Mouse (Mus musculus) adrenal gland, postnatal 25 days (tissue): ENCODE results near the gene Slc16a10. TPM values are rescaled to one million over a fixed set of nuclear protein-coding genes. Genes with fewer than 3 reads are reported as not detected.
A peak's percentile ranks its signal among the peaks of the same experiment; 100 is the strongest.
"Not testable (repeated sequence)": the region's sequence is repeated elsewhere in the genome, so short reads cannot be mapped to it uniquely, and the experiment has no call there.

Experiments
- DNase-seq: peaks from one replicate; pipeline ENCODE4 v3.0.0; 2021; ENCODE audit warnings: mixed read lengths
- total RNA-seq: library from RNA; stranded (reverse); gene quantifications from 2 replicates; pipeline ENCODE4 v1.2.3, GENCODE M21; 2021

Gene Slc16a10
- total RNA-seq, 1 experiment from 2014 or later = 23.2 TPM

DNA sequence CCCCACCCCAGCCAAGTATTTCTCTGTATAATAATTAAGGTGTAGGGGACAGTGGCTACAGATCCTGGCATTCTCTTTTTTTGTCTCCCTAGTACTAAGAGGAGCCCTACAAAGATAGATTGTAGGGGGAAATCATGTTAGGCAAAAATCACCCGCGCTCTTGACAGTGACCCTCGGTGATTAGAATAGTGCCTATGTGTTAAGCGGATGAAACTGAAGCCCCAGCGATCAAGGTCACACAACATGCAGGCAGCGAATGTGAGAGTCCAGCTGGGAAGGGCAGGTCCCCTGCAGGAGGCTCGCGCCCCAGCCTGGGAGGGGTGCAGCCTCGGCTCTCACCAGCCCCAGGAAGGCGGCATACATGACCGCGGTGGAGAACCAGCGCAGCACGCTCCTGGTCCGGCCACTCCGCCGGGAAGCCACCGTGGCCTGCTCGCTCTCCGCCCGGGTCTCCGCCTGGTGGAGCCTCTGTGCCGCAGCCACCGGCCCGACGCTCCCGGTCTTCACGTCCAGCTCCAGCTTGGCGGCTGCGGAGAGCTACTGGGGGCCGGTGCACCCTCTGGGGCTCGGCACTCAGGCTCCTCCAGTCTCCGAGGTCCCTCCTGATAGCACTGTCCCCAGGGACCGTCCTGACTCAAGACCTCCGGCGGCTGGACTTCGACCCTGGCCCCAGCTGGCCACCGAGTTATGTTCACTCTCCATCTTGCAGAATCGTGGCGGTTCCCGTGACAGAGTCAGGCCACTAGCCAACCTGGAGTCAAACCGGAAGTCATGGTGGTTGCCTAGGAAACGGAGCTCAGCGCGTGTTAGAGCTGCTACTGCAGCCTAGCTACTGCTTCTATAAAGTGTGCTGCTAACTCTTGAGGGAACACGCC, 117.3 kb downstream of the Slc16a10 start, which contains the start of gene Mfsd4b1:
TSS of gene Mfsd4b1 (minus strand) at position 715 of the 875 bp plus-strand sequence.
- peak; percentile 79 for DNase-seq

DNA sequence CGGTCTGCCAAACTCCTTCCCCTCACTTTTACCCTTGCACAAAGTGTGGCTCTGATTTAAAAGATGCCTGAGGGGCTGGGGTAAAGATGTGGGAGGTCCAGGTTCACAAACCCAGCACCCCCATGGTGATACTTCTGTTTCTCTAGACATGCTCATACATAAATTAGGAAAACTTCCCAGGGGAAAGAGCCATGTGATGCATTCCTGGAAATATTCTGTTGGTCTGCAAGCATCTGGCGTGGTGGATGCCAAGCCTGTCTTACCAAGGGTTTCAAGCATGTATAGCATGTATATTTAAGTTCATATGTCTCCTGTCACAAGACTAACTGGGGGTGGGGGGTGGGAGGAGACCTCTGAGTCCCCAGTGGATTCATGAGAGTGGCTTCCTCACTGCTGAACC, 121.7 kb downstream of the Slc16a10 start:
- no peak for DNase-seq

DNA sequence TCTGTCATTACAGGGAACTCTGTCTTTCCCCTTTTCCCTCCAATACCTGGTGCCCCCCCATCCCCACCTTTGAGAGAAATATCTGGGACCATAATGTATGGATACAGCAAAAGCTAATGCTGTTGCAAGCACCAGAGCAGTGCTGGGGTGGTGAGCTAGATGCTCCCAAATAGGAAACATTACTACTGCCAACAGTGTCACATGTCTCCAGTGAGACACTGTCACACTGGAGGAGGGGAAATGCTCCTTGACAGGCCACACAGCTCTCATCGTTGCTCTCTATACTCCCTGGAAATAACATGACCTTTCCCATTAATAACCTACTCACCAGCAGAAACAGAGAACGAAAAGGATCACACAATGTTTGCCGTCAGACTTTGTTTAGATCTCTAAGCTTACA, 122.6 kb downstream of the Slc16a10 start:
- no peak for DNase-seq

DNA sequence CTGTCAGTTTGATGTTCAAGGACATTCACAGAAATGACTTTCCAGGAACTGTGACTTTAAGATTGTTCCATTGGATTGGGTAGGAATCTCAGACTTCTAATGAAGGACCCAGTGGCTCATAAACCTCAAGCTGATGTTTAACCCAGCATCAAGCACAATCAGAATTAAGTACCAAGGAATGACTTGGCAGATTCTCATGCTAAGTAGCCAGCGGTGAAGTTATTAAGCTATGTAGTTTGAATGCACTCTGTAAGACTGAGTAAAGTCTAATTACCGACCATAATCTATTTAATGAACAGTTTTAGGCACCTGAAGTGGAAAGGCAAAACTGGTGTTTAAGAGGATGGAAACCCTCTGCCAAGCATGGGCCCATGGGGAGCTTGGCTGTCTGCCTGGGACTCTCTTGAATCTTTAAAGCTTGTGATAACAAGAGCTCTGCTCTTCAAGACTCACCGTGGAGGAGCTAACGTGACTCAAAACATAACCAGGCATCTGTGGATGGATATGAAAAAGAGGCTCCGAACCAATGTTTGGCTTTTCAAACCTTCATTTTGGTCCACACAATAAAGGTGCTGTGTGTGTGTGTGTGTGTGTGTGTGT, 123.7 kb downstream of the Slc16a10 start:
- DNase-seq = no peak

DNA sequence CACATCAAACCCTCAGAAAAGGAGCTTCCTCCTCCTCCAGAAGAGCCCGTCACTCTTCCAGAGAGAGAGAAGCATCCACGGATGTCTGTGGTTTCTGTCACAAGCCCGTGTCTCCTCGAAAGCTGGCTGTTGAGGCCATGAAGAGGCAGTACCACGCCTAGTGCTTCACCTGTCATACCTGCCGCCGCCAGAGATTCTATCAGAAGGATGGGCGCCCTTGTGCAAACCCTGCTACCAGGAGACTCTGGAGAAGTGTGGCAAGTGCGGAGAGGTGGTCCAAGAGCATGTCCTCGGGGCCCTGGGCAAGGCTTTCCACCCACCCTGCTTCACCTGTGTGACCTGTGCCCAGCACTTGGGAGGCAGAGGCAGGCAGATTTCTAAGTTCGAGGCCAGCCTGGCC, 132.5 kb downstream of the Slc16a10 start:
- DNase-seq = no peak

DNA sequence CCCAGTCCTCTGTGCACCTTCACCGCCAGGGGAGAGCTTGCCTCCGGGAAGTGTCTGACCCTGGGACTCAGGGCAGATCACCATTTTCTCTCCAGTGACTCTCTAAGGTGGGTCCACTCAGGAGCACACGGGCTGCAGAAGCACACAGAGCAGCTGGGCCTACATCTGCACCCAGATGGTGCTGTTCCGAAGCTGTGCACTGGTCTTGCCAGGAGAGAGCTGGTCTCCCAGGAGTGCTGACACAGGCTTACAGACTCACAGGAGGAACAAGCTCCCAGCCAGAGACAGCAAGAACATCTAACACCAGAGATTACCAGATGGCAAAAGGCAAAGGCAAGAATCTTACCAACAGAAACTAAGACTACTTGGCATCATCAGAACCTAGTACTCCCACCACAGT, 133.2 kb downstream of the Slc16a10 start:
- not testable (repeated sequence) for DNase-seq

DNA sequence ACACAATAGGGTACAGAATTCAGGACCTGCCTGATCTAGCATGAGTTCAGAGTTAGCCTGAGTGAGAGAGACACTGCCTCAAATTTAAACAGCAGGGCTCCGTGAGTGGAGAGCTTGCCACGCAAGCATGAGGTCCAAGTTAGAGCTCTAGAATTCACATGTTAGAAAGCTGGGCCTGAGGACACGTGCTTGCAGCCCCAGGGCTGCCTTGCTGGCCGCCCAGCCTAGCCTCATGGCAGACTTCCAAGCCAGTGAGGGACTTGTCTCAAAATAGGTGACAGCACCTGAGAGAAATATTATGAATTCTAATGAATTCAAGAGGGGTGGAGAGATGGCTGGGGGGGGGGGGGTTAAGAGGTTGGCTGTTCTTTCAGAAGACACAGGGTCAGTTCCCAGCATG, 134.1 kb downstream of the Slc16a10 start:
- DNase-seq = no peak

DNA sequence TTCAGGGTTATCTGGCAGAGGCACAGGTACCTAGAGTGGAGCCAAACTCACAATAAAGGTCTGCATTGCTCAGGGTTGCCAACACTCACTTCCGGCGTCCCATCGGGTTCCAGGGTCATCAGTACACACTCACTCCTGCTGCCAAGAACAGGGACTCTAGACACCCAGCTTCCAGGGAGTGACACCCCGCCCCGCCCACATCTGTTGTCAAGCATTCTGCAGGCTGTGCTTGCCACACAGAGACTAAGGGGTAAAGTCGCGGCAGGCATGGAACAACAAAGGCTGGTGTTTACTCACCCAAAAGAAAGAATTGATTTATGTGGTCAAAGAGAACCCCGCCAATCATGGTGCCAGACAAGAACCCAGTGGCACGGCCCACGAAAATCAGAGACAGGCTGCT, 135.1 kb downstream of the Slc16a10 start:
- DNase-seq = no peak

DNA sequence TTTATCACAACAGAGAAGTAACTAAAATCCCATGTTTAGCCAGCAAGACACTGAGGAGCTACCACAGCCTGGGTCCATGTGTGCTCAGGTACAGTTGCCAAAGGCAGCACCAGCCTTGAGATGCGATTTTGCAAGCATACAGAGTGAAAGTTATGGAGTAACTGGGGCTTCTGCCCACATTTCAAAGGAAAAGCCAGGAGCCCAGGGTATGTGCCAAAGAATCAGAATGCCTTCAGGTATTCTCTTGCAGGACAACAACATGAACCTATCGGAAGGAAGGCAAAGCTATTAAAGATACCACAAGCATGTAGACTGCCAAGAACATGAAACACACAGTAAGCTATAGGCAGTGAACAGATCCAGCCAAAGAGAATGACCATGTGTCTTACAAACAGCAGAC, 141.3 kb downstream of the Slc16a10 start:
- no peak for DNase-seq

DNA sequence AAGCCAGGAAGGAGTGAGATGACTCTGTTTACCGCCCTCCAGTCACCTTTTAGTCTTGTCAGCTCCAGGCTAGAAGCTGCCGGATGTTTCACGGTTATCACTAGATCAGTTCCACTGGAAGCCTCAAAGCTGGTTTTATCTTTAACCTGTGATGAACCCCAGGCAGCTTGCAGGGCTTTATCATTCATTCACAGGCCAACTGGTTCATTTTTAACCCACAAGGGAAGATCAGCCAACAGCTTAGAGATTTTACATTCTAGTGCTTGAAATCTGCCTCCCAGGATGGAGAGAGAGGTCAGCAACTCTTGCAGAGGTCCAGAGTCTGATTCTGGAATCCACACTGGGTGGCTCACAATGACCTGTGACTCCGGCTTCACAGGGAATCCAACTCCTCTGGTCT, 150.9 kb downstream of the Slc16a10 start:
- DNase-seq = no peak

DNA sequence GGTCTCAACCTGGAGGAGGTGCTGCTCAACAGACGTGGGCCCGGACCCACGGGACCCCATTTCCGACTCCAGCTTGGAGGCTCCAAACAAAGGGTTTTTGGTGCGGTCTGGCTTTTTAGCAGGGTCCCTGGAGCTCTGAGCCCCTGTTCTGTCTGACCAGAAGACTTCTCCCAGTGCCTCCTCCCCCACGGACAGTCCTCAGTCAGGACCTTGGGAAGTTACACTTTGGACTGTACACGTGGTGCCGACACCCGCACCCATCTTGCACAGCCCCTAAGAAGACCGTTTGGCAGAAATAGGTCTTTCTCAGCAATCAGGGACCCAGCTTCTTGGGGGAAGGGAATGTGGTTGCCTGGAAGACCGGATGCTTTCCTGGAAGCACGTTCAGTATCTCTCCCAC, 155.6 kb downstream of the Slc16a10 start, which contains the start of gene Mfsd4b5:
TSS of gene Mfsd4b5 (minus strand) at position 181 of the 400 bp plus-strand sequence.
- DNase-seq = no peak

Other genes with a start within 250 kb of the Slc16a10 start
- gene Mfsd4b4, start 243.0 kb downstream of the Slc16a10 start, total RNA-seq = 11.3 and 16.2 TPM in 2 replicates
- 0.43 TPM in 2 replicates for gene Mfsd4b2, start 215.3 kb downstream of the Slc16a10 start, total RNA-seq
- 7.6 and 8.1 TPM in 2 replicates for gene Mfsd4b3, start 182.1 kb downstream of the Slc16a10 start, total RNA-seq
- 0.81 and 1.0 TPM in 2 replicates for gene Mfsd4b5, start 155.6 kb downstream of the Slc16a10 start, total RNA-seq
- 2.8 TPM in 2 replicates for gene Mfsd4b1, start 117.0 kb downstream of the Slc16a10 start, total RNA-seq
- 20.0 and 32.1 TPM in 2 replicates for gene Rpf2, start 104.8 kb upstream of the Slc16a10 start, total RNA-seq
- gene Gtf3c6, start 115.8 kb upstream of the Slc16a10 start, total RNA-seq = 40.8 and 63.8 TPM in 2 replicates
- gene Amd1, start 159.9 kb upstream of the Slc16a10 start, total RNA-seq = 41.1 and 55.9 TPM in 2 replicates
- gene Cdk19, start 197.3 kb upstream of the Slc16a10 start, total RNA-seq = 14.1 and 19.0 TPM in 2 replicates